Mouse (Mus musculus): ENCODE measurements around the gene Coa3. TPM values are rescaled to one million over a fixed set of nuclear protein-coding genes. Genes with fewer than 3 reads are reported as not detected.

The Coa3 gene
- total and polyA plus RNA-seq, 3 experiments = 120 to 325 TPM; not detected in 1

DNA sequence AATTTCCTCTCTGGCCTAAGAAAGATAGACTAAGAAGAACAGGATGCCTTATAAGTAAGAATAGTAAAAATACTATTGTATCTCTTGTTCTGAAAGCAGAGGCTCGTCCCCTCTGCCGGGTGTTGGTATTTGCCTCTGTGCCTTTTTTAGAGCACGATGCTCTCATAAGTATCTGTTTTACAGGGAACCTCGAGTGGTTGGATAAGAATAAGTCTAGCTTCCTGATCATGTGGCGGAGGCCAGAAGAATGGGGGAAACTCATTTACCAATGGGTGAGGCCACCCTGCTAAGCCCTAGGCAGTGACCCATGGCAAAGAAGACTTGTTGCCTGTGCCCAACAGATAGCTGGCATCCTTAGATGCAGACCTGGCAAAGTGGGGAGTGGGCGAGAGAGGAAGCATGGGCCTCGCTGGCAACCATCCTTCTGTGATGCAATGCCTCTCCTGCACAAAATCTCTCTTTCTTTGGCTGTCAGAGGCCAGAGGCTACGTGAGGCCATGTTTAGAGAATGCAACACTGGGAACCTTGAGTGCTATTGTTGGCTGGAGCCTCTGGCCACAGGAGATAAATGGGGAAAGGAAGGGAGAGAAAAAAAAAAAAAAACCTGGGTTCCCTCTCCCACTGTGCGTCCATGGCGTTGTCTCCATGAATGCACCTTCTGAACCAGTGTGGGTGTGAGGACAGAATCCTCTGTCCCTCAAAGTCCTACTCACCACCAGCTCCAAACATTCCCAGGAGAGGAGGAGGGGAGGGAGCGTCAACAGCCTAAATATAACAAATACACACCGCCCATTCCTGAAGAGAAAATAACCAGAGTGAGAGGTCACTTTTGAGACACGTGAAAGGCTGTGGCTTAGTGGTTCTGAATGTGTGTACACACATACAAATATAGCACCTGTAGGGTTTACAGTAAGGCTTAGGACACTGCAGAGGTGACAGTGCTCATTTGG, 22.8 kb downstream of the Coa3 start:
- Histone ChIP-seq H3K9ac (ENCODE audit: control insufficient read depth, low read depth, low read length, poor library complexity, severe bottlenecking) (no peak overlapping the region), H3K4me3 (ENCODE audit: control insufficient read depth in 1 of 2, insufficient read depth in 1 of 2, low read depth in 2 of 2, low read length in 2 of 2) (no peak overlapping the region), H3K36me3 (ENCODE audit: control insufficient read depth in 1 of 2, insufficient read depth in 2 of 2, low read length in 2 of 2) (peaks cover 0 to 18% of the 10 kb centered on the region in 2 experiments; a peak in 2 of 4 replicates), H3K27me3 (ENCODE audit: control insufficient read depth in 1 of 2, insufficient read depth in 2 of 2, low read length in 2 of 2) (no peaks in the 10 kb centered on the region), H3K79me2 (ENCODE audit: control insufficient read depth, insufficient read depth, low read length, poor library complexity) (peaks cover 9% of the 10 kb centered on the region), H3K4me1 (ENCODE audit: control insufficient read depth in 1 of 2, insufficient read depth in 2 of 2, low read length in 2 of 2) (peaks cover 3 to 23% of the 10 kb centered on the region in 2 experiments; a peak in 3 of 4 replicates), H3K27ac (ENCODE audit: control insufficient read depth, low read depth, low read length) (no peak overlapping the region), H3K9me3 (replicated peaks; ENCODE audit: insufficient read depth, low read length) (no peaks in the 10 kb centered on the region)
- no peak for DNase-seq (ENCODE audit: low read depth, low spot score)
- TF ChIP-seq RCOR1 (IDR thresholded peaks at IDR 0.05; ENCODE audit: low read depth, low read length) = no peak
- TF ChIP-seq POLR2A (IDR thresholded peaks at IDR 0.05; ENCODE audit: control insufficient read depth in 1 of 2, insufficient read depth in 1 of 2, low read depth in 1 of 2, low read length in 2 of 2, poor library complexity in 1 of 2) = no peak
- no peak for TF ChIP-seq NRF1 (IDR thresholded peaks at IDR 0.05; ENCODE audit: insufficient read depth, low read depth, low read length, poor library complexity, severe bottlenecking)
- TF ChIP-seq HCFC1 (IDR thresholded peaks at IDR 0.05; ENCODE audit: low read depth, low read length) = no peak
- TF ChIP-seq MYB (IDR thresholded peaks at IDR 0.05; ENCODE audit: low read depth, low read length) = no peak
- no peak for TF ChIP-seq KAT2A (conservative IDR thresholded peaks at IDR 0.05; ENCODE audit: low read depth, low read length)
- no peak for TF ChIP-seq MAZ (IDR thresholded peaks at IDR 0.05; ENCODE audit: low read depth, low read length)
- no peak for TF ChIP-seq ZC3H11A (IDR thresholded peaks at IDR 0.05; ENCODE audit: low read depth, low read length)
- no peak for TF ChIP-seq TAL1 (IDR thresholded peaks at IDR 0.05; ENCODE audit: low read length)
- no peak for TF ChIP-seq E2F4 (IDR thresholded peaks at IDR 0.05; ENCODE audit: borderline replicate concordance, low read depth, low read length)
- no peak for TF ChIP-seq USF1 (IDR thresholded peaks at IDR 0.05; ENCODE audit: low read depth, low read length)
- TF ChIP-seq UBTF (IDR thresholded peaks at IDR 0.05; ENCODE audit: borderline replicate concordance, insufficient read depth, low read depth, low read length) = no peak
- TF ChIP-seq SMC3 (IDR thresholded peaks at IDR 0.05; ENCODE audit: low read depth, low read length) = no peak

DNA sequence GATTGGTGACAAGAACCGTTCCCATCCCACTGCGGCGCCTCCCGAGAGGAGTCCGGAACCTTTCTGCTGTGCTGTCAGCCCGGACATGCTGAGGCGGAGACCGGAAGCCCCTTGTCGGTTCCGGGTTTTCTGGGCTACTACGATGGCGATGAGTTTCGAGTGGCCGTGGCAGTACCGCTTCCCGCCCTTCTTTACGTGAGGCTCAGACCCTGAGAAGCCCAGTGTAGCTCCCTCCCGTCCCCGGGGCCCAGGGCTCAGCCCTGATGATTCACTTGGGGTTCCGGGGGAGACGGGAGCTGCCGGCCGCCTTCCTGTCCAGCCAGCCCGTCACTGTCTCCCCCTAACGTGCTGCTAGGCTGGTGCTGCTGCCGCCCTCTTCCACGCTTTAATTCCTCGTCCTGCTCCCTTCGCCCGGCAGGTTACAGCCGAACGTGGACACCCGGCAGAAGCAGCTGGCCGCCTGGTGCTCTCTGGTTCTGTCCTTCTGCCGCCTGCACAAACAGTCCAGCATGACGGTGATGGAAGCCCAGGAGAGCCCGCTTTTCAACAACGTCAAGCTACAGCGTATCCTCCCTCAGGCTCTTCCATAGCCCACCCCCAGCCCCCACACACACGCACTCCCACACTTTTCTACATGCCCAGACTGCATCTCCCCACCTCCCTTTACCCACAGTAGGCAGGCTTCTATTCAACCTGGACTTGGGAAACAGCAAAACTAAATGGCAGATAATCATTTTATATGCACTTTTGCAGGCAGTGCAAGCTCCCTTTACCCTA, 25.1 kb downstream of the Coa3 start, which contains the start of gene Vps25:
Vps25 (plus strand) TSS at position 95 of the 777 bp plus-strand sequence.
- Histone ChIP-seq H3K4me1 (ENCODE audit: control insufficient read depth in 1 of 2, insufficient read depth in 2 of 2, low read length in 2 of 2) (peaks cover 0 to 5% of the 10 kb centered on the region in 2 experiments; a peak in 1 of 4 replicates), H3K79me2 (ENCODE audit: control insufficient read depth, insufficient read depth, low read length, poor library complexity) (peaks cover 7% of the 10 kb centered on the region), H3K9ac (ENCODE audit: control insufficient read depth, low read depth, low read length, poor library complexity, severe bottlenecking) (peak within 1 kb of the TSS; percentile 95), H3K4me3 (ENCODE audit: control insufficient read depth in 1 of 2, insufficient read depth in 1 of 2, low read depth in 2 of 2, low read length in 2 of 2) (peak within 1 kb of the TSS; percentile 80 to 93), H3K9me3 (replicated peaks; ENCODE audit: insufficient read depth, low read length) (no peaks in the 10 kb centered on the region), H3K27ac (ENCODE audit: control insufficient read depth, low read depth, low read length) (peak within 1 kb of the TSS; percentile 79), H3K27me3 (ENCODE audit: control insufficient read depth in 1 of 2, insufficient read depth in 2 of 2, low read length in 2 of 2) (no peaks in the 10 kb centered on the region), H3K36me3 (ENCODE audit: control insufficient read depth in 1 of 2, insufficient read depth in 2 of 2, low read length in 2 of 2) (peaks cover 0 to 10% of the 10 kb centered on the region in 2 experiments; a peak in 2 of 4 replicates)
- DNase-seq (ENCODE audit: low read depth, low spot score) = peak; percentile 97
- TF ChIP-seq EP300 (IDR thresholded peaks at IDR 0.05; ENCODE audit: low read depth in 1 of 2, low read length in 2 of 2) (peak in 1 of 2 experiments; percentile 45; a peak in 2 of 4 replicates), POLR2AphosphoS2 (IDR thresholded peaks at IDR 0.05; ENCODE audit: low read length) (peak; percentile 99), MEF2A (IDR thresholded peaks at IDR 0.05; ENCODE audit: extremely low read depth, insufficient replicate concordance, low read depth, low read length, poor library complexity, severe bottlenecking) (peak; percentile 73; the same call in 1 of the 2 replicates), MAFK (IDR thresholded peaks at IDR 0.05; ENCODE audit: borderline replicate concordance, low read depth, low read length) (0 out of 2 replicates have a peak, but pooled peaks have one; percentile 10), SMC3 (IDR thresholded peaks at IDR 0.05; ENCODE audit: low read depth, low read length) (peak; percentile 31; the same call in 1 of the 2 replicates), MXI1 (IDR thresholded peaks at IDR 0.05; ENCODE audit: low read depth, low read length) (peak; percentile 92), E2F4 (IDR thresholded peaks at IDR 0.05; ENCODE audit: borderline replicate concordance, low read depth, low read length) (peak; percentile 80; the same call in 1 of the 2 replicates), CHD2 (IDR thresholded peaks at IDR 0.05; ENCODE audit: low read length) (peak; percentile 11; the same call in 1 of the 2 replicates), ZC3H11A (IDR thresholded peaks at IDR 0.05; ENCODE audit: low read depth, low read length) (no peak), SIN3A (IDR thresholded peaks at IDR 0.05; ENCODE audit: low read length) (peak; percentile 99), RCOR1 (IDR thresholded peaks at IDR 0.05; ENCODE audit: low read depth, low read length) (peak; percentile 82), NELFE (IDR thresholded peaks at IDR 0.05; ENCODE audit: low read depth, low read length) (peak; percentile 100), HCFC1 (IDR thresholded peaks at IDR 0.05; ENCODE audit: low read depth, low read length) (peak; percentile 97), ZMIZ1 (IDR thresholded peaks at IDR 0.05; ENCODE audit: low read depth, low read length) (peak; percentile 98), ZKSCAN1 (IDR thresholded peaks at IDR 0.05; ENCODE audit: low read depth, low read length) (no peak; the same call in 1 of the 2 replicates), MYC (IDR thresholded peaks at IDR 0.05; ENCODE audit: low read depth, low read length) (peak; percentile 92), CHD1 (IDR thresholded peaks at IDR 0.05; ENCODE audit: low read depth, low read length) (no peak), POLR2AphosphoS5 (IDR thresholded peaks at IDR 0.05; ENCODE audit: borderline replicate concordance, low read depth, low read length) (no peak)

Measured in MEL (cell line).